Mouse (Mus musculus) retina, adult 2 months (tissue): ENCODE data around the gene Slc30a7.

ENCODE experiments used
- DNase-seq: peaks from one replicate; pipeline ENCODE4 v3.0.0-alpha.2; 2012; ENCODE audit warnings: low read depth, low spot score

Gene Slc30a7

DNA sequence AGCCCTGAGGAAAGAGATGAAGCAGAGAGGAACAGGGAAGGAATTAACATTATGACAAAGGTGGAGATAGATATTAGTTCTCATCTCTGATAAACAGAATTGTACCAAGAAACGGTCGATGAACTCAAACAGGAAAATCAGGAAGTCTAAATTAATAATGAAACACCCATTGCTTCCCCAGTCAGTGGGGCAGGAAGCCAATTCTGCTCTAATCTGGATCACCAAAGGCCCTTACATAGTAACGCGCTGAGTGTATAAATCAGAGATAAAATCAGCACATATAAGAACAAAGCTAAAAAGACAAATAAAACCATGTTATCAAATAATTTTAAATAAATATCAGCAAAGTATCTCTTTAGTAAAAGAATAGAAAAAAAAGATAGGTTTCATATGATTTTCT, 15.1 kb downstream of the Slc30a7 start:
- DNase-seq, result no peak

DNA sequence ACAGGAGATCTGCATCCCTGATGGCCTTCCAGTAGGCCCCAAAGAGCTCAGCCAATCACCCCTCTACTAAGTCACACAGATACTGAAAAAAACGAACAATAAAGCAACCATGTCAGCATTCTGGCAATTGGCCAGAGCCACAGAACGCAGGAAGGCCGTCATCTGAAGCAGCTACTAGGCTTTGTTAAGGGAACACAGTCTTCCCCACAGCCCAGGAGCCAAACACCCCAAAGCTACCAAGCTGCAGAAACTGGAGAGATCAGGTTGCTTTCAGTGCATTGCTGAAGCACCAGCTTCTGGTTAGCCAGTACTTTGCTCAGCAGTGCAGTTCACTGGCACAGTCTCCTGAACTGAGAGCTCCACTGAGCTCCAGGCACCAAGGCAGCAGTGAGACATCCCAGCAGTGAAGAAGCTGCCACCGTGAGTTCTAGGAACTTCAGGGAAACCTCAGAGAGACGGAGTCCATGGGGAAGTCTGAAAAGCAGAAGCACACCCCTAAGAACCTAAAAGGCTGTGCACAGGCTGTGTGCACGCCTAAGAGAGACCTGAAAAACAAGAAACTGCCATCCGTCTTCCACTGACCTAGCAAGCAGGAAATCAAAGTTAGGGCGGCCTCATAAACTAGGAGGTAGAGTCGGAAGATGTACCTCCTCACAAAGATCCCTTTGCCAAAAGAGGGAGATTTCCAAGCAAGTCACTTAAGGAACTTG, 21.9 kb downstream of the Slc30a7 start:
- DNase-seq, result no peak

DNA sequence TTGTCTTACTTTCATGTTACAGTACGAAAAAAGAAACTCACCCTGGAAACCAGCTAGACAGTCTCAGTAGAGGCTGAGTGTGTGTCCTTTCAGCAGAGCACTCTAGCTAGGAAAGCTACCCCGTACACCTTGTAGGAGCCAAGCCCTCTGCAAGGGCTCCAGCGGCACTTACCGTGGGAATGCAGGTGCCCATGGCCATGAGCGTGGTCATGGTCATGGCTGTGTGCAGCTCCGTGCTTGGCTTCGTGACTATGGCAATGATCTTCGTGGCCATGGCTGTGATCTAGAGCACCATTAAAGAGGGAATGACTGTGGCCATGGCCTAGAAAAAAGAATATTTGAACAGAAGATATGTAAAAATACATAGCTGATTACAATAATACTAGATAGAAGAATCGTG, 22.6 kb downstream of the Slc30a7 start:
- DNase-seq, result no peak

DNA sequence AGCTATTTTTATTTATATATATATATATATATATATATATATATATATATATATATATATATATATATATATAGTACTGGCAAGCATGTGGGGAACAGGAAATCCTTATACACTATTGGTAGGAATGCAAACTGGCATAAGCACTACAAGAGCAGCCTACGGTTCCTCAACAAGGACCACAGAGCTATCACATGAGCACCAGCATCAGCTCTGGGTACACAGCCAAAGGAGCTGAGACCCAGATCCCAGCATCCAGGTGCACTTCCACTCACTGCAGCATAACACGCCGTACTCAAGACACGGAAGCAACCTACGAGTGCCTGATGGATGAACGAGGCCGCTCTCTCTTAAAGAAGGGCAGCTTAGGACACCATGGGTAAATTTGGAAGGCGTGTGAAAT, 24.0 kb downstream of the Slc30a7 start:
- no peak for DNase-seq

DNA sequence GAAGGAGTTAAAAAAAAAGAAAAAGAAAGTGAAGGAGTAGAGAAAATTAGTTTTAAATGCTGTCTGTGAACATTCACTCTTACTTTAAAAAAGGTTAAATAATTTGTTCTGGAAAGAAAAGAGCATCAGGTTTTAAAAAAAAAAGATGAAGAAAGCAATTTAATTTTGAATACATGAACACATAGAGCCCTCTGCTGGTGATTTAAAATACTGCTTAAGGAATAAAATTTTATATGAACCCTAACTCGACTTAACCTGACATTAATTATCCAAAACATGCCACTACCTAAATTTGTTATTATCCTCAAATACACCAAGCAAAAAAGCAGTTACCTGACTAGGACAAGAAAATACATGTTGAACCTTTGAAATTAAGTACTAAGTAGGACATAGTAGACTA, 28.2 kb downstream of the Slc30a7 start:
- peak; percentile 8 for DNase-seq

DNA sequence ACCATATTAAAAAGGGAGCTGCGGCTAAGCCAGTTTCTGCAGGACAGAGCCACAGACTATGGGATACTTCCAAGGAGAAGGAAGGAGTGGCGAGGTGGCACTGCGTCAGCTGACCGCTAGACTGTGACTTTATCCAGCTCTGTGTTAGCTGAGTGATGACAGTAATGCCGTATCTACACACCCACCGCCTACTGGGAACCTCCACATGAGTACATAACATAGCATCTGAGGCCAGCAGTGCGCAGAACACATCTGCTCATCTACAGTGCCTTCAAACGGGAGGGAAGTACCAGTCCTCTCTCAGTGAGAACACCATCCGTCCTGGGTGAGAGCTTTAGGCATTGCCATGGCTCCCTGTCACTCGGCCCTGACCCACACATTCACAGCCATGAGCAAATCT, 32.2 kb downstream of the Slc30a7 start:
- DNase-seq, result no peak

DNA sequence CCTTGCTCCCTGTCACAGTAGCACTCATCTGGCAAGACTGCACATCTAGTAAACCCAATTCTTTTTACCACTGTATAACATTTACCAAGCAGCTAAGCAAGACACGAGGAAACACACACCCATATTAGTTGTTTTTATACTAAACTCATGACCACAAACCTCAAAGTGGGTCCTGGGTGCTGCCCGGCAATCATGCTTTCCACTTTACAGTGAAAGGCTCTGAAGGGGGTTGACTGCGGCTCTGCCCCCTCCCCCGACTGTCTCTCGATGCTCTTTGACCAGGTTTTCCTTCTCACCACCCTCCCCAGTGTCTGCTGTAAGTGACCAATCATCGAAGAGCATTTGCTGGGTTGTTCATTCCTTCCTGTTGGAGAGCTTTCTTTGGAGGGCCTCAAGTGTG, 33.0 kb downstream of the Slc30a7 start:
- DNase-seq, result no peak

DNA sequence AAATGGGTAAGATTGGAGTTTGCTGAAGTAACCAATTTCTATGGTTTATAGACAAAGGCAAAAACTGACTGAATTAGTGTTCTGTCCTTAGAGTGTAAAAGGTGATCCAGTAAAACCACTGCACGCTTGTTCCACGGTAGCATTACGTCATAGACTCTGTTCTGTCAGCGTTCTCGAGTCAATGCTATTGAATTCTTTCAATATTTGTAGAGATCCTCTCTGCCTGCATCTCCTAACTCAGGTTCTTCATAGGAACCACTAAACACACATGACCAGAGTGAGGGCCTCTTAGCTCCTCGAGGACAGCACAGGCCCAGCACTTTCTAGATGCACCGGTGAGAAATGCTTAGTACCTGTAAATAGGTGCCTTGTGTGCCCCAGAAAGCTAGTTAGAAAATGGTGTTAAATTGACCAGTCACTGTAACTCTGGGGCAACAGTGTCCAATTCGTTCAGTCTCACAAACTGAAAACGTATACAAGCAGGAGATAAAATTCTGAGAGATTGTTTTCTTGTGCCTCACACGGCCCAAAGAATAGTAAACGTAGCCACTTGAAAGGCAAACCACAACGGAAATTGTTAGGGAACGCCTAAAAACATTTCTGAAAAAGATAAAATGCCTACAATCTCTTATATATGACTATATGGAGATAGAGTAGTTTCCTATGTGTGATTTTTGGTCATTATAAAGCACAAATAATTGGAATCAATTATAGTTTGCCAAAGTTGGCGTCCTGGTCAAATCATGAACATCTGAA, 35.1 kb downstream of the Slc30a7 start:
- no peak for DNase-seq

DNA sequence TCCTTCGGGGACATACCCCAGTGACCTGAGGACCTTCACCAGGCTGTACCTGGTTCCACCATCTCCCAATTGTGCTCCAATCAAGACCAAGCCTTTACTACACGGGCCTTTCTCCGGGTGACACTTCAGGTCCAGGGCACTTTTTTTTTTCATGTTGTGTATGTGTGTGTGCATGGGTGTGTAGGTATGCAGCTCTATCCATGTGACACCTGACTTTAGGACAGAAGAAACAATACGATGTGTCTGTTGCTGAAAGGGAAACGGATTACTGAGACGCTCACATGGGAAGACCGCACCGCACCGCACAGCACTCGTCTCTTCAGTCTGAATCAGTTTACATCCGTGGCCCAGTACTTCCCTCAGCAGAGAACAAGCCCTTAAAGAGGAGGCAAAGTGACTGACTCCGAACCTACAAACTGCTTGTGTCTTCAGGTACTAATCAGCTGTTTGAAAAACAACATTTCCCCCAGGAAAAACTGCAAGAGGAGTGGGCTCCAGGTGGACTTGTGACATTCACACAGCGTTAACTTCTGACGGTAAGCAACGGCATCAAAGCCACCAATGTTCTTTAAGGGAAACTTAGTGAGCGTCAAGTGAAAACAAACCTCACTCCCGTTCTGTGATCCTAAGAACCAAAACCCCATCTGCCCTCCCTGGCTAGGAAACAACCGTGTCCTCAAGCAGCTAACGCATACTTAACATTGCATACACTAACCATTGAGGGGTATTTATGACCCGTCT, 36.0 kb downstream of the Slc30a7 start:
- no peak for DNase-seq

DNA sequence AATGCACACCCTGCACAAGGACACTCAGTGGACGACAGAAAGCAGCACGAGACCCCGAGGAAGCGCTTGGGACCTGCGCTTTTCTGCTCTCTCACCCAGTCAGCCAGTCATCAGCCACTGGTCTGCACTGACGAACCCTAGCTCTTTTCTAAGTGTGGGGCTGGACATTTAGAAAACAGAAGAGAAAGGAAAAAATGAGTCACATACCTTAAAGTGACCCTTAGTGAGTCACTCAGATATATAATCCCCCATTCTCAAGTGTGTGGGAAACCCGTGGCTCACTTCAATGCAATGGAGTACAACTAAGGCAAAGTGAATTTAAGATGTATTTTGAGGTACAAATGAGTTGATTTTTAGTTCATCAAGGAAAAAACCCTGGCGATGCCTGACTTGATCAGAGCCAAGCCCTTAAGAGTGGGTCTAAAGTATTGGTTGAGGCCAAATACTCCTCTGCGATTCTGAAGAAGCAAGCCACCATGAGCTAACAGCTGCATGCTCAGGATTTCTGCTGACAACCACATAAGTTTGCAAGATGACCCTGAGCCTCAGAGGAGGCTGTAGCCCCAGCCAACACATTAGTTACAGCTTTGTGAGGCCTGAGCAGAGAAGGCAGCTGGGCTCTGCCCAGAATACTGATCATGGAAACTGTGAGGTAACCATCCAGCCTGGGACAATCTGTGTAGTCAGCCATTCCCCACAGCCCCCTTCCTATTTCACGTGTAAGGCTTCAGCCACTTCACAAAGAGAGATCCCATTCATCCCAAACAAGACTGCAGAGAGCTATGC, 38.3 kb downstream of the Slc30a7 start:
- no peak for DNase-seq

DNA sequence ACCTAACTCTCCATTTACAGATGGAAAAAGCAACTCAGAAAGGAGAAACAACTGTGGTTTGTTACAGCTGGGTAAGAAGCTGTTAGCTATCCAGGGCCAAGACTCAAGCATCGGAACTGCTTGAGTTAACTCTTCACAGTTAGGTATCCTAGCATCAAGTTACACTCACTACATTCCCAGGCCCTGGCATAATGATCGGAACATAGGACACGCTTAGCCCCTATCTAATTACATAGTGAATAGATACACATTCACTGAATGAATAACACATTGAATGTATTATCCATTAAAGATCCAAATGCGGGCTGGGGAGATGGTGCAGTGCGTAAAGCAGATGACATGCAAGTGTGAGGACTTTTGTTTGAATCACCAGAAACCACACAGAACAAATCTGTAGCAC, 43.1 kb downstream of the Slc30a7 start:
- no peak for DNase-seq

DNA sequence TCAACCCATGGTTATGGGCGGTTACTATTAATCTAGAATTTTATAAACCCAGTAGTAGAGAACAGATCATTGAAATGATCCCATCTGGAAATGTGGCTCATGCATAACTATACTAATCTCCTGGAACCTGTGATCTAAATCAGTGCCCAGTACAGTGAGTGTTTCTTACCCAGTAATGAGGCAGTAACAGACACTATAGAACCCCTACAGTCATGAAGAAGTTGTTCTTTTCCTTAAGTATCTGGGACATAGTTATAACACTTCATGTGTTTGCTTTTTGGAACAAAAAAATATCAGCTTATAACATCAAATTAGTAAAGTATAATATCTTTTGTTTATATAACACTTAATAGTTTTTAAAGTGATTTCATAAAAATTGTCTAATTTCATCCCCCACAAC, 43.6 kb downstream of the Slc30a7 start:
- no peak for DNase-seq

DNA sequence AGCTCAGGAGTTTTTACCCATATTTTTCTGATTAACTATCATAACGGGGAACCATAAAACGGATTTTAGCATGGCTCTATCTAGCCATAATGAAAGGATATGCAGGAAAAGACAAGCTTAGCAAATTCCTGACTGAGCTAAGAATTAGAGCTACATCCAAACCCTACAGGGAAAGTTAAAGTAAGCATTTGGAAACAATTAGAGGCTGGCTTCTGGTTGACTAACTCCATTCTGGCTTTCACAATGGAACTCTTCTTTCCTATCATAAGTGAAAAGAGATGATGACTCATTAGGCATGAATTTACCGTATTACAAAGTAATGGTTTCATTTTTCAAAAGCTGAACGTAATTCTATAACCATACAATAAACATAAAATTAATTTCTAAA, 45.2 kb downstream of the Slc30a7 start:
- DNase-seq, result no peak

DNA sequence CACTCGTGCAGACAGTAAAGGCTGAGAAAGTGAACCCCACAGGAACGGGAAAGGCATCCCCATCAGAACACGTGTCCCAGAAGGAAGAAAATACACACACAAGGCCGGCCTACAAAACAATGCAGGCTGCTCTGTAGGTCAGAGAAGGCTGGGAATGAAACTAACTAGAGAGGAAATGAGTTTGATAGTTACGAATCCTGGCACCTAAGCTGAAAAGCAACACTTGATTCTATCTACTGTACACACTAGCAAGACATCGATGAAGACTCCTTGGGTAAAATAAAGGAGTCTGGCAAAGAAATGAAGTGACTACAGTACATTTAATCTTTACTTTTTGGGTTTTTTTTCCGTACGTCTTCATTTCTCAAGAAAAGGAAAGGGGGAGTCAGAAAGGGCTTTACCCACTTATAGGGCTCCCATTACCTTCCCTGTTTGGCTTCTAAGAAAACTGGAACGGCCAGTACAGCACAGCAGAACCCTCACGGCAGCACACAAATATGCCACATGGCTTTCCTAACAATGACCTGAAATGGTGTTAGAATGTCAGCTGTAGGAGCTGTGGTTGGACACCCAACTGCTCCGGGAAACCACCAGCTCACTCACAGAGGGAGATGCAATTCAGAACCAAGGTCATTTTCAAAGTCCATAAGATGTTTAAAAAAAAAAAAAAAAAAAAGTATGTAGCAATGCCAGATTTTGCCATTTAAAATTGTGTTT, 45.7 kb downstream of the Slc30a7 start:
- no peak for DNase-seq

DNA sequence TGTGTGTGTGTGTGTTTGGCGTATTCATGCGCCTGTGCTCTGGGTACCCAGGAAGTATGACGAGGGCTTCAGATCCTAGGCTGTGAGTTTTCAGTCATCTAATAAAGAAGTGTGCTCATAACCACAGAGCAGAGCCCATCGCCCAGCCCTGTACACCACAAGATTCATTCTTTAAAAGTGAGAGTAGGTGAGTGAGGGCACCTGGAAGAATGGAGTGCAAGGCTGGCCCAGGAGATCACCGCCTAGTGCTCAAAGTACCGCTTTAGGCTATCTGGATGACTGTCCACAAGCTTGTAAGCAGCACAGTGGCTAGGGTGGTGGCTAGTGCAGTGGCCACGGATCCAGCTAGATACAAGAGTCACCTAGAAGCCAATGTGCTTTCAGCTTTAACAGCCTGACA, 50.0 kb downstream of the Slc30a7 start:
- no peak for DNase-seq

DNA sequence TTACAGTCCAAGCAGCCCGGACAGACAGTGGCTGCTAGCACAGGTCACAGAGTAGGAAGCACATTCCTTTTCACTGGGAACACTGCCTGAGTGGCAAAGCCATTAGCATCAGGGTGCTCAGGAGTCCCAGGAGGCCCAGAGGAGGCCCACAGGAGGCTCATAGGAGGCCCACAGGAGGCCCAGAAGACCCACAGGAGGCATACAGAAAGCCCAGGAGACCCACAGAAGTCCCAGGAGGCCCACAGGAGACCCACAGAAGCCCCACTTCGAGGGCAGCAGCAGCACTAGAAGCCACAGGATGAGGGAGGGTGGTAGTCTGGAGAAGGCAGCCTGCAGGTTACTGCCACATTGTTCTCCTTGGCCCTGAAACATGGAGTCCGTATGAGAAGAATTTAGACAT, 54.1 kb downstream of the Slc30a7 start:
- DNase-seq, result no peak

DNA sequence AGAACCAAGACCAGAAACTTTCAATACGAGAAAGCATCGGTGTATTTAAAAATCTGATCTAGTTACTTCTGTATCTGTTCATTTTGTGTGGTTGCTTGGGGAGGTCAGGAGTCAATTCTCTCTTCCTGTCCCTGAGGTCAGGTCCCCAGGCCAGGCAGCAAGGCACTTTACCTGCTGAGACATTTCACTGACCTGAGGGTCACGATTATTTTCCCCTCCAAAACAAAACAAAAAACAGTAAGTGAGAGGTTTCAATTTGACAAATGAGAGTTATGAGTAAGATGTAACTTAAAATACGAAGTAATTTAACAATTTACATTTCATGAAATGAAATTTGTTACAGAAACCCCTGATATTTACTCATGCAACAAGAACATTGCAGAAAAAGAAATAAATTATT, 54.9 kb downstream of the Slc30a7 start:
- no peak for DNase-seq

DNA sequence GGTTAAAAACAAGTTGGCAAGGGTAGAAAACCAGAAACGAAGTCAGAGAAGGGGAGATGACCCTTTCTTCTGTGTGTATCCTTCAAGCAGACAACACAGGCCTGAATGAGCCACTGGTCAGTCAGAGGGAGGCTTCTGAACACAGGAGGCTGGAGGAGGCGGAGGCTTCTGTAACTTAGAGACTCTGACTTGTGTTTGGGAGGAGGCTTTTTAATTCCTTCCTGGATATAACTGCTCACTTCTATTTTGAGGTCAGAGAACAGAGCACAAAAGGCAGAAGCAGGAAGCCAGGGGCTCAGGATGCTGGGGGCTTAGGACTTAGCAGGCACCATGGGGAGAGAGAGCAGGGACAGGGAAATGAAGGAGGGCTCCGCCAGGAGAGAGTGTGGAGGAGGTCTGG, 56.0 kb downstream of the Slc30a7 start:
- no peak for DNase-seq

DNA sequence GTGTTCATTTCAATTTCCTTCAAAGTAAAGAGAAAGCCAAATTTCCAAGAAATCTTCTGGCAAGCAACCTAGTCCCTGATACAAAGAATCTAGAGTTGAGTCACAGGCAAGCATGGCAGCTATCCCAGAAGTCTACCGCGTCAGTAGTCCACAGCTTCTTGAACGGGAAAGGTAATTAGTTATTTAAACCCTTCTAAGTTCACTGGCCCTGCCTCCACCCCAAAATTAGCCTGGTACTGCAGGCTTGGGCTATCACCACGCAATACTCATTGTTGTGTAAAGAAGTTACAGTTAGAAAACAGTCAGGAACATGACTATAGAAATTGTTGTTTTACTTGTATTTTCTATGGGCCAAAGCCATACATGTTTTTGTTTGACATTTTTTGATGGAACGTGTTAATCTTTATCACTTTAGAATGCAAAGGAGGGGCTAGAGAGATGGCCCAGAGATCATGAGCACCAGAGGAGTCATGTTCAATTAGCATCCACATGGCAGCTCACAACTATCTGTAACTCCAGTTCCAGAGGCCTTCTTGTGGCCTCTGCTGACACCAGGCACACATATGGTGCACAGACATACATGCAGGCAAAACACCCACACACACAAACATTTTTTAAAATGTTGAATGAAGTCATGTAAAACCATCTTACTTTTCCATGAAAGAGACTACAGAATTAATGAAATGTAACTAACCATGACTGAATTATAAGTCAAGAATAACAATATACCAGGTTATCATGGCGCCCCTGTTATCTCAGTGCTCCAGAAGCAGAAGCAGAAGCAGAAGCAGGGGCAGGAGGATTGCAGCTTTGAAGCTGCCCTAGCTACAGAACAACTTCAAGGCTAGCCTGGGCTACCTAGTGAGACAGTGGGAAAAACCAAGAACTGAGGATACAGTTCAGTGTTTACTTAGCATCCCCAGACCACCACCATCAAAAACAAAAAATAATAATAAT, 57.0 kb downstream of the Slc30a7 start:
- DNase-seq, result no peak

DNA sequence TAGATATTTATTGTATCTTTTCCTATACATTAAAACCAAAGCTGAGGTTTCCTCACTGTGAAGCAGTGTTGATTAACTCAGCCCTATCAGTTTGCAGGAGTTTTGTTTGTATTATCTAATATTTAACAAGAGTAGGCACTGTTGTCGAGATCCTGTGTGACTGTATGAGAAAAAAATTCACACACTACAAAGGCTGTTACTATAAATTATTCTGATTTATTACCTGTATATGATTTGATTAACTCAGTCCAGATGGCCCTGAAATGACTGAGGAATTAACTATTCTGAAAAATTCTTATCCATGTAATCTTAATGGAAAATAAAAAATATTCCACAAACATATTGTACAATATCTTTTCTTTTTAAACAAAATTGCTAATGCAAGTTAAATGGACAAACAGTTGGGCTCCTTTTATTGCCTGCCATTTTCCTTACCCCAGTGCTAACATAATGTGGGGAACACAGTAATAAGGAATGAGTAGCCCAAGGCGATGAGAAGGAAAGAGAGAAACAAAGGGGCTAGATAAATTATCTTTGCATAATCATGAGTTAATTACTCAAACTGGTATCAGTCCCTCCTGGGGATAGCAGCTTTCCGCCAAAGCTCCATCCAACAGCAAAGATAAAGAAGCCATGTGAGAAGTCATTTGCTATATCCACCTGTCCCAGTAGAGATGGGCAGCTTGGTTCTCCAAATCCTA, 57.8 kb downstream of the Slc30a7 start:
- no peak for DNase-seq
